Mouse (Mus musculus) hindlimb bud, embryonic 11.5 days (tissue): ENCODE measurements around the gene Ppif.

ENCODE experiments used
- DNase-seq: peaks from one replicate; pipeline ENCODE4 v3.0.0-alpha.2; 2012; ENCODE audit warnings: low read depth, low spot score; ENCODE audit errors: extremely low spot score

Gene Ppif

GRCm38 (mm10) chr14:25694569-25694897 lies 579 bp downstream of the Ppif start:
- DNase-seq = no peak

GRCm38 (mm10) chr14:25695059-25695458 lies 1.1 kb downstream of the Ppif start:
- no peak for DNase-seq

- DNase-seq = no peak
These were observed 2.4 kb downstream of the Ppif start for GRCm38 (mm10) chr14:25696356-25696755.

GRCm38 (mm10) chr14:25701986-25702385 lies 8.0 kb downstream of the Ppif start:
- no peak for DNase-seq

- DNase-seq = no peak
These were observed 13.8 kb downstream of the Ppif start for GRCm38 (mm10) chr14:25707691-25708181.

- no peak for DNase-seq
These were observed 14.5 kb downstream of the Ppif start for GRCm38 (mm10) chr14:25708451-25708850.

- no peak for DNase-seq
These were observed 15.0 kb downstream of the Ppif start for GRCm38 (mm10) chr14:25708917-25709316.

GRCm38 (mm10) chr14:25710073-25710472 lies 16.1 kb downstream of the Ppif start:
- no peak for DNase-seq

GRCm38 (mm10) chr14:25710681-25711080 lies 16.7 kb downstream of the Ppif start:
- no peak for DNase-seq

- no peak for DNase-seq
These were observed 17.2 kb downstream of the Ppif start for GRCm38 (mm10) chr14:25711177-25711576.

GRCm38 (mm10) chr14:25711602-25712001 lies 17.6 kb downstream of the Ppif start:
- no peak for DNase-seq

- DNase-seq = no peak
These were observed 19.5 kb downstream of the Ppif start for GRCm38 (mm10) chr14:25713443-25713842.

GRCm38 (mm10) chr14:25716528-25716927 lies 22.6 kb downstream of the Ppif start:
- DNase-seq = no peak

- no peak for DNase-seq
These were observed 23.8 kb downstream of the Ppif start for GRCm38 (mm10) chr14:25717718-25718117.

GRCm38 (mm10) chr14:25718471-25718870 lies 24.5 kb downstream of the Ppif start:
- no peak for DNase-seq

- DNase-seq = no peak
These were observed 25.4 kb downstream of the Ppif start for GRCm38 (mm10) chr14:25719371-25719770.

- no peak for DNase-seq
These were observed 27.2 kb downstream of the Ppif start for GRCm38 (mm10) chr14:25720962-25721707.

- no peak for DNase-seq
These were observed 31.1 kb downstream of the Ppif start for GRCm38 (mm10) chr14:25725032-25725497.

GRCm38 (mm10) chr14:25725690-25726089 lies 31.7 kb downstream of the Ppif start:
- DNase-seq = no peak

GRCm38 (mm10) chr14:25726226-25727148 lies 32.5 kb downstream of the Ppif start:
- DNase-seq = no peak

GRCm38 (mm10) chr14:25727149-25727510 lies 33.2 kb downstream of the Ppif start:
- DNase-seq = no peak
